21 mouse cellular contexts compared by ENCODE assay signal in genomic region chr11:110839316-110839715, GRCm38 (mm10).
DNase-seq lines count a peak whose midpoint lies in the region; ATAC-seq lines count a peak whose summit lies in the region.
"Had no signal": no experiment of that assay in that cellular context is flagged by ENCODE, and none has a peak within 500 bp of the region (broad histone marks: within the 10 kb centered on the region; RNA-seq: fewer than 3 reads in every experiment).

No protein-coding gene starts in this region.

- peak; percentile 65 for ATAC-seq in granulocyte monocyte progenitor cell, adult 5-6 weeks (replicated peaks; ENCODE audit: poor library complexity, severe bottlenecking)
- ATAC-seq in limb, embryonic 15.5 days (ENCODE audit: insufficient number of reproducible peaks, low FRiP score, low TSS enrichment, low read depth), result peak; percentile 77
- ATAC-seq: hindbrain, embryonic 16.5 days; intestine, embryonic 15.5 days; liver, postnatal 0 days; lung, postnatal 0 days; midbrain, embryonic 13.5 days had no signal

- H3K27me3 ChIP-seq in limb, embryonic 15.5 days, result no peaks in the 10 kb centered on the region
- H3K27me3 ChIP-seq: forebrain, embryonic 12.5 days; intestine, embryonic 15.5 days; midbrain, embryonic 13.5 days had no signal

- H3K27ac ChIP-seq in limb, embryonic 15.5 days, result 0 out of 2 replicates have a peak overlapping the region, but pooled peaks have one; percentile 68
- H3K27ac ChIP-seq: forebrain, embryonic 12.5 days; hindbrain, embryonic 10.5 days; intestine, embryonic 15.5 days; midbrain, embryonic 13.5 days had no signal

- no peaks in the 10 kb centered on the region for H3K36me3 ChIP-seq in limb, embryonic 15.5 days
- H3K36me3 ChIP-seq: forebrain, embryonic 12.5 days; hindbrain, embryonic 10.5 days; intestine, embryonic 15.5 days; midbrain, embryonic 13.5 days had no signal

- peak; percentile 34 to 47 for DNase-seq in cerebellum, postnatal 14 days
- DNase-seq in cerebellum, adult 18-20 months, result no peak
- DNase-seq in kidney, postnatal 10 days, result peak; percentile 21
- no peak for DNase-seq in kidney, adult 18-20 months
- no peak for DNase-seq in testis, postnatal 14 days (ENCODE audit: low spot score)
- no peak for DNase-seq in liver
- DNase-seq: adrenal gland, postnatal 14 days; cerebellum, adult 9-10 months; layer of hippocampus, postnatal 36 days; liver, postnatal 0 days; thymus, adult 2 months had no signal

- H3K9me3 ChIP-seq in limb, embryonic 15.5 days, result no peaks in the 10 kb centered on the region
- H3K9me3 ChIP-seq: forebrain, embryonic 12.5 days; hindbrain, embryonic 10.5 days; intestine, embryonic 15.5 days; midbrain, embryonic 13.5 days had no signal

- no peak overlapping the region for H3K9ac ChIP-seq in limb, embryonic 15.5 days
- H3K9ac ChIP-seq: forebrain, embryonic 12.5 days; intestine, embryonic 15.5 days; liver, postnatal 0 days; midbrain, embryonic 13.5 days had no signal

- H3K4me2 ChIP-seq in limb, embryonic 15.5 days, result no peak overlapping the region
- H3K4me2 ChIP-seq: forebrain, embryonic 12.5 days; heart, embryonic 11.5 days; intestine, embryonic 15.5 days; liver, embryonic 11.5 days; midbrain, embryonic 13.5 days had no signal

- no peaks in the 10 kb centered on the region for H3K4me1 ChIP-seq in limb, embryonic 15.5 days
- H3K4me1 ChIP-seq: forebrain, embryonic 12.5 days; hindbrain, embryonic 10.5 days; intestine, embryonic 15.5 days; midbrain, embryonic 13.5 days had no signal

- no peak overlapping the region for H3K4me3 ChIP-seq in limb, embryonic 15.5 days
- H3K4me3 ChIP-seq: forebrain, embryonic 12.5 days; hindbrain, embryonic 10.5 days; intestine, embryonic 15.5 days; midbrain, embryonic 13.5 days had no signal

- WGBS in limb, embryonic 15.5 days, result 40% methylated on average over 7 of the region's 7 CpGs

Comparison
In these comparisons a context has a peak if more than half of its experiments do, and no peak if none do; other contexts are left out.
1. DNase-seq: peak in cerebellum, postnatal 14 days (2 of 2) and kidney, postnatal 10 days (single experiment); none in cerebellum, adult 18-20 months (0 of 2), kidney, adult 18-20 months (single experiment), testis, postnatal 14 days (single experiment) and liver (single experiment).